Mouse (Mus musculus) cerebellum, adult 11 months (tissue): ENCODE measurements at regions not wholly inside any gene's neighbourhood (a gene's known extent, or its start where the extent isn't known, plus 50 kb on each side); places are given as distances from the start of the nearest gene placed in this dataset.

ENCODE experiments used
- DNase-seq: peaks from one replicate; pipeline ENCODE4 v3.0.0; 2022

DNA sequence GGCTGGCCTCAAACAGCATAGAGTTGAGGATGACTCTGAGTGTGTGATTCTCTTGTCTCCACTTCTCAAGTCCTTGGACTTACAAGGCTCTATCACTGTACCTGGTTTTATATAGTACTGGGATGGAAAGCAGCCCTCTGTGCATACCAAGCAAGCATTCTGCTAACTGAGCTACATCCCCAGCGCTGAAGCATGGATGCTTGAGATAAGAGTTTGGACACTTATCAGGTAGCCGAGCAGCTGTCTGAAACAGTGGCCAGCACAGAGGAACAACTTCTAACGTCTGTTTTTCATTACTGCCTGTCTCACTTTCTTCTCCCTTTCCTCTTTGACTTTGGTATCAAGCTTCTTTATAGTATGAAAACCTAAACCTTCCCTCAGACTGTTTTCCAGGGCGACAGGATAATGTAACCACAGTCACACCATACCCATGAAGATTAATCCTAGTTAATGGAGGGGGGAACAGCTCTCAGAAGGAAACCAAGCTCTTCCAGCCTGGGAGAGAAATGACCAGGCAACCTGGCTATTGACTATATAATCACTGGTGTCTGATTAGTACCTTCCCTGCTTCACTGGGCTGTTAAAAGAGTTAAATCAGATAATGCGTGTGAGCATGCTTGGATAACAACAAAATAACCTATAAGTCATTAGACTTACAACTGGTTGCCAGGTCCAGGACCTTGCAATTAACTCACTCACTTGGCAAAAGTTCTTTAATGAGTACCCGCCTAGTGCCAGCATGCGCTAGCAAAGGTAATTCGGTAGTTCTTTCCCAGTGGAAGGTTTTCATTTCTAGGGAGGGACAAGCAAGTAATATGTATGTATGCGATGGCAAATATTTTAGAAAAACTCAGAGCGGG lies 382.5 kb downstream of the Brinp2 start:
- DNase-seq, result no peak

GRCm38 (mm10) chr1:157974656-157975055 lies 381.5 kb downstream of the Brinp2 start:
- DNase-seq, result no peak

DNA sequence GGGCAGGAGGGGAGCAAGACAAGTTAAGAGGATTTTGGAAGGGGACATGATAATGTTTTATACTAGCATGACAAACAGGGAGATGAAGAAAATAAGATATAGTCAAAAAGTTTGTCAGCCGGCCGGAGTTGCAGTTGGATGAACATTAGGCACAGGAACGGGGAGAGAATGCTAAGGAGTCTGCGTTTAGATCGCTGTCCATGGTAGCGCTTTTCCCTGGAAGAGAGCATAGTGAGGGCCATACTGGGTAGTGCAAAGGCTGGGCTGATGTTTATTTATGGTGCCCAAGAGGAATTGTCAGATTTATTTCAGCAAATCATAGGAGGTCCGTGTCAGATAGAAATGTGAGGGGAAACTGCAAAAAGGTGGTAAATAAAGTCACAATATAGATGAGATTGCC lies 337.0 kb downstream of the Brinp2 start:
- no peak for DNase-seq

GRCm38 (mm10) chr1:158039756-158040155 lies 316.4 kb downstream of the Brinp2 start:
- DNase-seq, result no peak

DNA sequence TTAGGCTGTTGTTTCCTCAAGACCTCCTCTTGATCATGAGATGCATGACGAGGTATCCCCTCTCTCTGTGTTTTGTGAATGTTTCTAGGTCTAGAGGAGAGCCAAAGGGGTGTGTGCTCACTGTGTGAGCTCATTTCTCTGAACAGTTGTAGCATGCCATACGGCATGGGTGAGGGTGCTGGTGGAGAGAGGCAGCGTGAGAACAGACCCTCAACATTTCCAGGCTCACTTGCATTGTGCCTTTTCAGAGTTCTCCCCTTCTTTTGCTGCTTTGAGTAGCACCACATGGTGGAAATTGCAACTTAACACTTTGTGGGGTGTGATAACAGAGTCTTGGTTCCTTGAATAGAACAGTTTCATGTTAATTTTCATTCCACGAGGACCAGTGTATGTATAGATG lies 315.8 kb downstream of the Brinp2 start:
- DNase-seq, result no peak

- DNase-seq, result no peak
Measured at GRCm38 (mm10) chr1:158052644-158053043, 303.5 kb downstream of the Brinp2 start.

- DNase-seq, result no peak
Measured at GRCm38 (mm10) chr1:158054961-158055360, 301.2 kb downstream of the Brinp2 start.

DNA sequence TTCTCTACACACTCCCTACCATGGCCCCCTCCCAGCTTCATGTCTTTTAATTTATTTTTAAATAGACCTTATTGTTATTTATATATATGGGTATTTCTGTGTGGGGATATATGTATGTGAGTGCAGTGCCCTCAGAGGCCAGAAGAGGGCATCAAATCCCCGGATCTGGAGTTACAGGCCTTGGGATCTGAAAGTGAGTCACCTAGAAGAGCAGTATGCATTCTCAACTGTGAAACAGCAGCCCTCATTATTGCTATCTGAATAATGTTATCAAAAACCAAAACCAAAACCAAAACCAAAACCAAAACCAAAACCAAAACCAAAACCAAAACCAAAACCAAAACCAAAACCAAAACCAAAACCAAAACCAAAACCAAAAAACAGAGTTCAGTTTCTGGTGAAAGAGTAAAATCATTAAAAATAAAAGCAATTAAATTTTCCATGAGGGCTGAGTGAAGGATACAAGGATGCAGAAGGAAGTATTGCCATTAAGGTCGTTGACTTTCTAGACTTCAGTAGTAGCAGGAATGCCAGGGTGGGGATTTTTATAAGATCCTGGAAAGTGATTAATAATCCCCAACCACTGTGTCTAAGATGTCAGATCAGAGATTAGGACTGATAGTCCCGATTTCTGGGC lies 299.0 kb downstream of the Brinp2 start:
- DNase-seq, result no peak

DNA sequence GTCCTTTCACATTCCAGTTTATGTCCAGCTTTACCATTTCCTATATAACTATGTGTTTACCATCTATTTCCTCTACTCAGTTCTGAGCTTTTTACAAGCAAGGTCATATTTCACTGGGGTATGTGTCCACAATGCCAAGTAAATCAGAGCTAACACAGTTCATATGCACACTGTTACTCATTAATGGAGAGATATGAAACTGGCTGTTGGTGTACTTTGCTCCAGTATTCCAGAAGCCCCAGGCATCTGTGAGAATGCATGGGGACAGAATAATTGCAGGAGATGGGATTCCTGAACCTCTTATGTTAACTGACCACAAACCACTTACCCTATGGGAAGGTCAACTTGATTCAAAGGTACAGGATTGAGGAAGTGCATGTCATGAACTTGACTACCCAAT lies 298.3 kb downstream of the Brinp2 start:
- DNase-seq, result no peak

- DNase-seq, result no peak
Measured at GRCm38 (mm10) chr1:158061995-158062394, 294.1 kb downstream of the Brinp2 start.

DNA sequence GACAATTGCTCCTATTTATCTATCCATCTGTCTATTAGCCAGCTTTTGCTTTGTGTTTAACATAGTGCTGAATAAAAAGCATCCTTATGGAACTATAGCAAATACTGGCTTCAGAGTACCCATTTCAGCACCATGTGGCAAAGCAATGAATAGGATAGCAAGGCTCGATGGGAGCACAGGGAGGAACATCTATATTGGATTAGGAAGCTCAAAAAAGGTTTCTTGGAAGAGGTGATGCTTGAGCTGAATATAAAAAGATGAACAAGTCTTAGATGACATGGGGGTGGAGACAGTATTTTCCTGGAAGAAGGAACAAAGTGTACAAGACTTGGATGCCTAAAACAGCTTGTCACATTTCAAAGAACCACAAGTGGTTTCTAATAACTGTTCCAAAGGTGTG lies 273.9 kb downstream of the Brinp2 start:
- DNase-seq, result no peak

- no peak for DNase-seq
Measured at GRCm38 (mm10) chr1:158085856-158086255, 270.3 kb downstream of the Brinp2 start.

- no peak for DNase-seq
Measured at GRCm38 (mm10) chr1:158097500-158097899, 258.6 kb downstream of the Brinp2 start.

DNA sequence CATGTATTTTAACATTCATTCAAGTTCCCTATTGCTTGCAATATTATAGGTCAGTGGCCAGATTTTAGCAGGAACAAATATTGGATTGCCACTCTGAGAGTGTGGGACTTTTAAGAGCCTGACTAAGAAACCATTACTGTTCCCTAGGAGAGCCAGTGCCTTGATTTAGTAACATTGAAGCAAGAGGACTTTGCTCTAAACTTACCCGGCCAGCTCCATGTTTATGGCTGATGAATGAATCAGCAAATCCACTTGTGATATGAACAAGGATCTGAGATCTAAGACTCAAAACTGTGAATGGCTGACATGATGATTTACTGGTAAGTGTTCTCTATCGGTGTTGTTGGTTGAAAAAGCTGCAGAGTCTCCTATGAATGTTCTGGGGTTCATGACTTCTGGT lies 236.4 kb downstream of the Brinp2 start:
- DNase-seq, result no peak

DNA sequence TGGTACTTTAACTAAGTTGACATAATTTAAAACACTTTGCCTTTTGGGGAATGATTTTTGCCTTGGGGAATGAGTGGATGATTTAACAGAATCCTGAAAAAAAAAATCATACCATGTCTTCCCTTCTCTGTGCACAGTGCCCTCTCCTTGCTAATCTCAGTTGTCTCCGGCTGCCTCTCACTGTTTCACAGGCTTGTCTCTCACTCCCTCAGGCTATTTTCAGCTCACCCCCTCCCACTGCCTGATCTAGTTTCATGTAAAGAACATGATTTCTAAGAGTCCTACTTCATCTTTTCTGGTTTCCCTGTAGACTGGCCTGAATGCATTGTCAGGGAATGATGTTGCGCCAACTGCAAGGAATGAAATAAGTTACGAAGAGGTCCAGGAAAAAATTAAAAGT lies 231.2 kb downstream of the Brinp2 start:
- DNase-seq, result no peak

DNA sequence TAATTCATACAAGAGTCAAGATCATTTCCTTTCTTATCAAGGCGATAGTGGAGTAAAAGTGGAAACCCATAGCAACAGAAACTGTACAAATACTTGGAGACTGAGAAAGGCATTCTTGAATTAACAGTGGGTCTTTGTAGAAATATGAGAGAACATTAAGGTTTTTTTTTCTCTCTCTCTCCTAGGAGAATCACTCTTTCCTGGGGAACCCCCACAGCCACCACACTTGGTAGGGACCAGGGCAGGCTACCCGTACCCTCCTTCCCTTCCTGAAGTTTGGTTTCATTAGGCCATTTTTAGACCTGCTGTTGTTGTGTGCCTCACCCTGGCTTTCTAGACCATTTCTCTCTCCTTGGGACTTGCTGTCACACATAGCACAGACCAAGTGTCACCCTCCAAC lies 229.9 kb downstream of the Brinp2 start:
- DNase-seq, result no peak

GRCm38 (mm10) chr1:158129243-158129770 lies 226.8 kb downstream of the Brinp2 start:
- DNase-seq, result no peak

DNA sequence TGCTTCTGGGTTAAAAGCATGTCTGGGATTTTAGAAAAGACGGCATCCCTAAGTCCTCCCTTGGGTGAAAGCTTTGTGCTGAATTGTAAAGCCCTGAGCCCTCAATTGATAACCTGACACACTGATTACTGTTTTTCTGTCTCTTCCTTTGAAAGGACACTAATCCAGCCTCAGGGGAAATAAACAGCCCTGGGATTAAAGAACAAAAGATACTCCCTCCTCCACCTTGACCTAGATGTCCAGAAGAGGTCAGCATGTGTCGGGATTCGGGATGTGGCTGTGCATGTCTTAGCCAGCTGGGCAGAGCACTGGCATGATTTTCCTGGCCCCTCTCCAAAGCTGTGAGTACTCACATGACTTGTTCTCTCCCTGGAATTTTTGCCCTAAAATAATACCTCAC lies 208.6 kb downstream of the Brinp2 start:
- peak; percentile 4 for DNase-seq

DNA sequence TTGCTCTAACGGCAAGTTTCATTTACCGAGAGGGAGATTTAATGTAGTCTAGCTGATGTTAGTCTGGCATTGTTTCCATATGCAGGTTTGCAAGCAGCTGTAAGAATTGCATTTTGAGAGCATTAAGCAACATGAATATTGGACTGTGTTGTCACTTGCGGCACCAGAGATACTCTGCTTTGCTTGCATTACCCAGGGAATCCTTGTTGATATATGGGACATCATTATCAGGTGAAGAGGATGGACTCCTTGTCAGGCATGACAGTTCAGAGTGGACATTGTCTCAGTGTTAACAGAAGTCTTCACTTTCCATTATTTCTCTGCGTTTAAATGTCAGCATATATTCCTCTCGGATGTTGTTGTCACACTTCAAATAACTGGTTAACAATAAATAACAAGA lies 208.1 kb downstream of the Brinp2 start:
- no peak for DNase-seq

- DNase-seq, result no peak
Measured at GRCm38 (mm10) chr1:158161111-158161510, 195.0 kb downstream of the Brinp2 start.

DNA sequence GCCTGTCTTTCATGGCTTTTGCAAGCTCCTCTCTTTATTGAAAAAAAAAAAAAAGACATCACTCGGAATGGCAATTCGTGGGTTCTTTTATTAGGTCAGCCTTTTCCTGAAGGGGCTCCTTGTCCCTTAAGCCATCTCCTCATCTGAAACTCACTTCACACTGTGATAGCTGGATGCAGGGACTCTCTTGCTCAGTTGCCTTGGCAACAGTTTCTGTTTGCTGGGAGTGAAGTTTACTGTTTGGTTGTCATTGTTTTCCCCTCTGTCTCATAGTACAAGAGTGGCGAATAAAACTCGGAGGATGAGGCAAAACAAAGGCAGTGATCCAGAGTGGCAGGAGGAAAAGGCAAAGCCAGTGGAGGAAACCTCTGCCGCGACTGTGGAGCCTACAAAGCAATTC lies 194.6 kb downstream of the Brinp2 start:
- no peak for DNase-seq

GRCm38 (mm10) chr1:158163411-158163810 lies 192.7 kb downstream of the Brinp2 start:
- DNase-seq, result no peak

DNA sequence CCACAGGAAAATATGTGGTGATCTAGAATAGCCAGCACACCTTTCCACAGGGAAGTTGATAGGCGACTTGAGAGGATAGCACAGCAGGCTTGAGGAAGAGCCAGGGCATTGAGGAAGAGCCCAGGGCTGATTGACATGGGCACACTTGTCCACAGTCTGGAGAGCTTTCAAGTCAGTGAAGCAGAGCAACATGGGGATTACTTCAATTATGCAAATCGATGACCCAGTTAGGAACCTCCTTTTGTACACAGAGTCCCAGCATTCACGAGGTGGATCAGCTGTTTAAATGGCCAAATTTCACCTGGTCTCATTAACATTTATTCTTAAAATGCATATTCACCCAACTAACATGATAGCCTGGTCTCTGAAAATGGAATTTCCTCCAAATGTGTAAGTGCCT lies 186.1 kb downstream of the Brinp2 start:
- no peak for DNase-seq

GRCm38 (mm10) chr1:158180095-158180494 lies 176.0 kb downstream of the Brinp2 start:
- no peak for DNase-seq
